Mouse (Mus musculus): ENCODE data around the gene Epop. TPM values are rescaled to one million over a fixed set of nuclear protein-coding genes. Genes with fewer than 3 reads are reported as not detected.

Epop gene
- polyA plus RNA-seq, 1 experiment, result 15.9 TPM

DNA sequence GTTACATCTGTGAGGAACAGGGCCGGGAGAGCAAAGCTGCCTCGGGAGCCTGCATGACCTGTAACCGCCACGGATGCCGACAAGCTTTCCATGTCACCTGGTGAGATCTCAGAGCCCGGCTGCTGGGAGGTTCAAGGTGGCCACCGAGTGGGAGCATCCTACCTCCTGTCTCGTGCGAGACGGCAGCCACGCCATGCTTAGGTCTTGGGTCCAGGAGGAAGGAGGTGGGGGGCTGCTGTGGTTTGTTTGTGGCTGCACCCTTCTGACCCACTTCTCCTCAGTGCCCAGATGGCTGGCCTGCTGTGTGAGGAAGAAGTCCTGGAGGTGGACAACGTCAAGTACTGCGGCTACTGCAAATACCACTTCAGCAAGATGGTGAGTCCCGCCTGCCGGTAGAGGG is 37.3 kb upstream of the Epop start:
- H3ac ChIP-seq (ENCODE audit: control insufficient read depth, insufficient read length, low read depth), result no peak overlapping the region
- peaks cover 34% of the 10 kb centered on the region for H3K79me2 ChIP-seq (ENCODE audit: control insufficient read depth, insufficient read depth)
- no peak for TF ChIP-seq MYOG (IDR thresholded peaks at IDR 0.05; ENCODE audit: control insufficient read depth, extremely low read depth, insufficient read length)
- no peak for TF ChIP-seq FOSL1 (IDR thresholded peaks at IDR 0.05; ENCODE audit: insufficient read depth, low read length, poor library complexity, severe bottlenecking)
- no peak for TF ChIP-seq CEBPB (IDR thresholded peaks at IDR 0.05; ENCODE audit: low read depth)
- no peak for TF ChIP-seq USF1 (IDR thresholded peaks at IDR 0.05; ENCODE audit: low read depth)
- TF ChIP-seq MAX (IDR thresholded peaks at IDR 0.05), result no peak
- H3K79me3 ChIP-seq (ENCODE audit: low read depth), result peaks cover 19% of the 10 kb centered on the region
- H3K27me3 ChIP-seq (ENCODE audit: control insufficient read depth, insufficient read depth, insufficient read length), result no peaks in the 10 kb centered on the region
- no peak overlapping the region for H3K4me3 ChIP-seq (ENCODE audit: insufficient read depth, poor library complexity, severe bottlenecking)
- H3K36me3 ChIP-seq (ENCODE audit: control insufficient read depth, insufficient read depth), result peaks cover 35% of the 10 kb centered on the region

DNA sequence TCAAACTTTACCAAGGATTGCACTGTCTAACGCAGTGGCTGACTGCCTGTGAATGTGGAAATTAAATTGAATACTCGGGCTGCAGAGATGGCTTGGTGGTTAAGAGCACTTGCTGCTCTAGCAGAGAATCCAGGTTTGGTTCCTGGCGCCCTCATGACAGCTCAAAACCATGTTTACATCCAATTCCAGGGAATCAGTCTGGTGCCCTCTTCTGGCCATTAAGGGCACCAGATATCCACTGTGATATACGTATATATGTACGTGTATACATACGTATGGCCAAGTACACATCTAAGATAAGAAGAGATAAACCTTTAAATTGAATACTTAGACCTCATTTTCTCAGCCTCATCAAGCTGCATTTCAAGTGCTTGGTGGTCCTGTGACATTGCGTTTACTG is 36.7 kb upstream of the Epop start:
- Histone ChIP-seq H3K79me3 (ENCODE audit: low read depth) (peaks cover 19% of the 10 kb centered on the region), H3ac (ENCODE audit: control insufficient read depth, insufficient read length, low read depth) (no peak overlapping the region), H3K79me2 (ENCODE audit: control insufficient read depth, insufficient read depth) (peaks cover 34% of the 10 kb centered on the region), H3K4me3 (ENCODE audit: insufficient read depth, poor library complexity, severe bottlenecking) (no peak overlapping the region), H3K36me3 (ENCODE audit: control insufficient read depth, insufficient read depth) (peaks cover 29% of the 10 kb centered on the region), H3K27me3 (ENCODE audit: control insufficient read depth, insufficient read depth, insufficient read length) (no peaks in the 10 kb centered on the region)
- TF ChIP-seq MYOG (IDR thresholded peaks at IDR 0.05; ENCODE audit: control insufficient read depth, extremely low read depth, insufficient read length), result no peak
- no peak for TF ChIP-seq CEBPB (IDR thresholded peaks at IDR 0.05; ENCODE audit: low read depth)
- TF ChIP-seq MAX (IDR thresholded peaks at IDR 0.05), result no peak
- no peak for TF ChIP-seq FOSL1 (IDR thresholded peaks at IDR 0.05; ENCODE audit: insufficient read depth, low read length, poor library complexity, severe bottlenecking)
- no peak for TF ChIP-seq MYOD1 (IDR thresholded peaks at IDR 0.05; ENCODE audit: control insufficient read depth, insufficient read length, low read depth)
- no peak for TF ChIP-seq USF1 (IDR thresholded peaks at IDR 0.05; ENCODE audit: low read depth)
- no peak for TF ChIP-seq CTCF (IDR thresholded peaks at IDR 0.05; ENCODE audit: control insufficient read depth, insufficient read depth, insufficient read length)

- peaks cover 34% of the 10 kb centered on the region for H3K79me2 ChIP-seq (ENCODE audit: control insufficient read depth, insufficient read depth)
- TF ChIP-seq FOSL1 (IDR thresholded peaks at IDR 0.05; ENCODE audit: insufficient read depth, low read length, poor library complexity, severe bottlenecking) (no peak), USF1 (IDR thresholded peaks at IDR 0.05; ENCODE audit: low read depth) (no peak), CEBPB (IDR thresholded peaks at IDR 0.05; ENCODE audit: low read depth) (no peak), MAX (IDR thresholded peaks at IDR 0.05) (no peak), CTCF (IDR thresholded peaks at IDR 0.05; ENCODE audit: control insufficient read depth, insufficient read depth, insufficient read length) (no peak), MYOD1 (IDR thresholded peaks at IDR 0.05; ENCODE audit: control insufficient read depth, insufficient read length, low read depth) (no peak), MYOG (IDR thresholded peaks at IDR 0.05; ENCODE audit: control insufficient read depth, extremely low read depth, insufficient read length) (no peak)
Measured at GRCm38 (mm10) chr11:97665431-97665830, 35.9 kb upstream of the Epop start.

GRCm38 (mm10) chr11:97664771-97665240 is 35.3 kb upstream of the Epop start:
- TF ChIP-seq MAX (IDR thresholded peaks at IDR 0.05) (no peak), USF1 (IDR thresholded peaks at IDR 0.05; ENCODE audit: low read depth) (no peak), CEBPB (IDR thresholded peaks at IDR 0.05; ENCODE audit: low read depth) (no peak), FOSL1 (IDR thresholded peaks at IDR 0.05; ENCODE audit: insufficient read depth, low read length, poor library complexity, severe bottlenecking) (no peak), CTCF (IDR thresholded peaks at IDR 0.05; ENCODE audit: control insufficient read depth, insufficient read depth, insufficient read length) (no peak), MYOG (IDR thresholded peaks at IDR 0.05; ENCODE audit: control insufficient read depth, extremely low read depth, insufficient read length) (no peak), MYOD1 (IDR thresholded peaks at IDR 0.05; ENCODE audit: control insufficient read depth, insufficient read length, low read depth) (no peak)
- Histone ChIP-seq H3K4me3 (ENCODE audit: insufficient read depth, poor library complexity, severe bottlenecking) (peak overlapping the region; percentile 57), H3K79me2 (ENCODE audit: control insufficient read depth, insufficient read depth) (peaks cover 36% of the 10 kb centered on the region), H3K27me3 (ENCODE audit: control insufficient read depth, insufficient read depth, insufficient read length) (no peaks in the 10 kb centered on the region), H3K79me3 (ENCODE audit: low read depth) (peaks cover 19% of the 10 kb centered on the region), H3K36me3 (ENCODE audit: control insufficient read depth, insufficient read depth) (peaks cover 22% of the 10 kb centered on the region), H3ac (ENCODE audit: control insufficient read depth, insufficient read length, low read depth) (peak overlapping the region; percentile 35)

More at GRCm38 (mm10) chr11:97665431-97665830, 35.9 kb upstream of the Epop start:
- peaks cover 27% of the 10 kb centered on the region for H3K36me3 ChIP-seq (ENCODE audit: control insufficient read depth, insufficient read depth)
- H3K4me3 ChIP-seq (ENCODE audit: insufficient read depth, poor library complexity, severe bottlenecking), result no peak overlapping the region
- H3K27me3 ChIP-seq (ENCODE audit: control insufficient read depth, insufficient read depth, insufficient read length), result no peaks in the 10 kb centered on the region
- H3ac ChIP-seq (ENCODE audit: control insufficient read depth, insufficient read length, low read depth), result no peak overlapping the region
- H3K79me3 ChIP-seq (ENCODE audit: low read depth), result peaks cover 19% of the 10 kb centered on the region

DNA sequence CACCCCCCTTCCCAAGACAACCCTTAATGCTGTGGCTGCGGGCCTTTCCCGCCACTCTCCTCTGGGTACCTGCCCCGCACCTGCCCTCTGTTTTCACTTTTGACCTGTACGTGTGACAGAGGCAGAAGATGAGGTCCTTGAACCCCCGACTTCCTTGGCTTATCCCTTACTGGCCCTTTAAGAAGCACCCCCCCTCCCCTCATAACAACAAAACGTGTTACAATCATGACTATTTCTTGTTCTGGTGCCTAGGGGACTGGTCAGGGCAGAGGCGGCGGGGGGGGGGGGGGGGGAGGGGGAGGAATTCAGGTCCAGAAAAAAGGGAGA is 34.8 kb upstream of the Epop start:
- Histone ChIP-seq H3K79me2 (ENCODE audit: control insufficient read depth, insufficient read depth) (peaks cover 41% of the 10 kb centered on the region), H3K36me3 (ENCODE audit: control insufficient read depth, insufficient read depth) (peaks cover 19% of the 10 kb centered on the region), H3K79me3 (ENCODE audit: low read depth) (peaks cover 21% of the 10 kb centered on the region), H3K27me3 (ENCODE audit: control insufficient read depth, insufficient read depth, insufficient read length) (no peaks in the 10 kb centered on the region), H3ac (ENCODE audit: control insufficient read depth, insufficient read length, low read depth) (peak overlapping the region; percentile 72), H3K4me3 (ENCODE audit: insufficient read depth, poor library complexity, severe bottlenecking) (peak overlapping the region; percentile 57)
- TF ChIP-seq MAX (IDR thresholded peaks at IDR 0.05), result no peak
- no peak for TF ChIP-seq CEBPB (IDR thresholded peaks at IDR 0.05; ENCODE audit: low read depth)
- TF ChIP-seq MYOG (IDR thresholded peaks at IDR 0.05; ENCODE audit: control insufficient read depth, extremely low read depth, insufficient read length), result no peak
- TF ChIP-seq FOSL1 (IDR thresholded peaks at IDR 0.05; ENCODE audit: insufficient read depth, low read length, poor library complexity, severe bottlenecking), result no peak
- TF ChIP-seq MYOD1 (IDR thresholded peaks at IDR 0.05; ENCODE audit: control insufficient read depth, insufficient read length, low read depth), result no peak
- TF ChIP-seq USF1 (IDR thresholded peaks at IDR 0.05; ENCODE audit: low read depth), result no peak
- TF ChIP-seq CTCF (IDR thresholded peaks at IDR 0.05; ENCODE audit: control insufficient read depth, insufficient read depth, insufficient read length), result no peak

All from C2C12 (cell line).